Mouse (Mus musculus) stomach, postnatal 0 days (tissue): ENCODE measurements around the gene Mon1a. TPM values are rescaled to one million over a fixed set of nuclear protein-coding genes. Genes with fewer than 3 reads are reported as not detected.

Experiments used
- ATAC-seq: fragments of 200-750 bp; cut with Nextera tagmentation; 2 replicates; pipeline ENCODE4 v1.8.0; 2017; ENCODE audit not compliant: low FRiP score, low TSS enrichment
- DNase-seq: peaks from one replicate; pipeline ENCODE4 v3.0.0-alpha.2; 2016; ENCODE audit warnings: low spot score
- H3K27ac ChIP-seq: fragments of 300-500 bp; sonication (generic); replicated peaks from 2 replicates; pipeline ENCODE4 v1.5.1; 2014; ENCODE audit warnings: mild to moderate bottlenecking, control low read depth
- H3K27me3 ChIP-seq: fragments of 300-500 bp; sonication (generic); 2 replicates; pipeline ENCODE4 v1.6.1; 2014; ENCODE audit warnings: low read length; ENCODE audit not compliant: control insufficient read depth, insufficient read depth
- H3K36me3 ChIP-seq: fragments of 300-500 bp; sonication (generic); 2 replicates; pipeline ENCODE4 v1.6.1; 2014; ENCODE audit warnings: low read length, mixed read lengths; ENCODE audit not compliant: control insufficient read depth, insufficient read depth
- H3K4me1 ChIP-seq: fragments of 300-500 bp; sonication (generic); replicated peaks from 2 replicates; pipeline ENCODE4 v1.6.1; 2014; ENCODE audit warnings: antibody characterized with exemption; ENCODE audit not compliant: control insufficient read depth, insufficient read depth
- H3K4me2 ChIP-seq: fragments of 300-500 bp; sonication (generic); replicated peaks from 2 replicates; pipeline ENCODE4 v1.6.1; 2014; ENCODE audit warnings: low read depth, mild to moderate bottlenecking, control low read depth, moderate library complexity
- H3K4me3 ChIP-seq: fragments of 300-500 bp; sonication (generic); 2 replicates; pipeline ENCODE4 v1.5.1; 2014; ENCODE audit warnings: low read depth, low read length, control low read depth
- H3K9ac ChIP-seq: fragments of 300-500 bp; sonication (generic); 2 replicates; pipeline ENCODE4 v1.6.1; 2014; ENCODE audit warnings: mild to moderate bottlenecking, low read length, control low read depth, mixed read lengths
- H3K9me3 ChIP-seq: fragments of 300-500 bp; sonication (generic); 2 replicates; pipeline ENCODE4 v1.6.1; 2016; ENCODE audit warnings: low read length; ENCODE audit not compliant: control insufficient read depth
- CTCF ChIP-seq: IDR thresholded peaks from 2 replicates; pipeline ENCODE4 v1.5.1; 2016; ENCODE audit warnings: antibody characterized with exemption, low read depth, mild to moderate bottlenecking, moderate library complexity
- EP300 ChIP-seq: optimal IDR thresholded peaks from 2 replicates; pipeline ENCODE3; 2016; ENCODE audit warnings: antibody characterized with exemption
- WGBS: fragments of 180-500 bp; shearing (Covaris S2); extraction: QIAGEN DNeasy Blood & Tissue Kit; methylation state at CpG from one replicate; pipeline ENCODE4 v1.1.7; 2014; 5-methylcytosine and 5-hydroxymethylcytosine counted together
- polyA plus RNA-seq: library from polyadenylated mRNA; unstranded; fragments of >200 nt; fragmentation: Nextera tagmentation; extraction: Ambion mirVana; gene quantifications from 2 replicates; pipeline ENCODE4 v1.2.1, GENCODE M21; 2015

The Mon1a gene
- polyA plus RNA-seq, 1 experiment from 2014 or later = 22.9 TPM

DNA sequence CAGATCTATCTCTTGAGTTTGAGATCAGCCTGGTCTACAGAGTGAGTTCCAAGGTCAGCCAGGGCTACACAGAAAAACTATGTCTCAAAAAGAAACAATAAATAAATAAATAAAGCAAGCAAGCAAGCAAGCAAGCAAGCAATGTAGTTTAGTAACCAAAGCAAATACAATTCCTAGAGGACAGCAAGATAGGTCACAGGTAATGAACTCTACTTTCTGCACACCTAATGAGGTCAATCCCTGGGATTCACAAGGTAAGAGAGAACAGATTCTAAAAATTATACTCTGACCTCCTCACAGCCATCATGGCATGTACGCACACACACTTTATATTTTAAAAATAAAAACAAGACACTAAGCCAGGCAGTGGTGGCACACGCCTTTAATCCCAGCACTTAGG is 21.9 kb upstream of the Mon1a start:
- H3K36me3 ChIP-seq = no peaks in the 10 kb centered on the region
- no peak overlapping the region for H3K4me3 ChIP-seq
- no peaks in the 10 kb centered on the region for H3K4me1 ChIP-seq
- no peak for TF ChIP-seq CTCF
- TF ChIP-seq EP300 = no peak
- no peaks in the 10 kb centered on the region for H3K9me3 ChIP-seq
- H3K9ac ChIP-seq = no peak overlapping the region
- no peak overlapping the region for H3K27ac ChIP-seq
- H3K4me2 ChIP-seq = no peak overlapping the region
- WGBS = 97% methylated on average over 2 of the region's 2 CpGs
- ATAC-seq (no peak), DNase-seq (no peak)
- no peaks in the 10 kb centered on the region for H3K27me3 ChIP-seq

DNA sequence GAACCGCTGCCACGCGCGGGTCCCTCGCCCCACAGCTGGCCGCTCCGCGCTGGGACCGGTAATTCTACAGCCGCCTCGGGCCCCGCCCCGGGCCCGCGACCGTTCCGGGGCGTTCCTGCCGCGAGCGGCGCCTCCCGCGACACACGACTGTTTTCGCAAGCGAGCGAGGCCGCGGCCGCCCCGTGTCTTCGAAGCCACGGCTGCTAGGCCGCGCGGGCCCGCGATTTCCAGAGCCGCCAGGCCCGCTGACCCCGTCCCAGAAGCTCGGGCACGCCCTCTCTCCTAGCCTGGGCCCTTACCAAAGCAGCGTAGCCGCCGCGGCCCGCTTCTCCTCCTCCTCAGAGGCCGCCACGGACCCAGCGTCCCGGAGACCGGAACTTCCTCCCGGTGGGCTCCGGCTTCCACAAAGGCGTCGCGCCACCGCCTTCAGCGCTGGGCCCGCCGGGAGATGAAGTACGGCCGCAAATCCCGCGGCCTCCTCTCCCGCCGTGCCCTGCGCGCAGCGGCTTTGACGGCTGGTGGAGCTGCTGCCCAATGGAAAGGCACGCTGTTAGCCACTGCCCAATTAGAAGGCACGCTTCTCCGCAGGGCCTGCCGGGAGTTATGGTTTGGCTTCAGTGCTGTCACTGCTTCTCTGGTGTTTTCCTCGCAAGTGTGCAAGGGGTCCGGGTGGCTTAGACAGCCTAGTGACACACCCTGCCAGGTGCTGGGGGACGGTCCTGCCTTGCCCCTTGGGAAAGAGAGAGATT is 15.4 kb upstream of the Mon1a start:
- under 1% methylated on average over 71 of the region's 80 CpGs for WGBS
- ATAC-seq (peak; percentile 99), DNase-seq (peak; percentile 95)
- H3K27ac ChIP-seq = peak overlapping the region; percentile 99
- no peaks in the 10 kb centered on the region for H3K36me3 ChIP-seq
- no peaks in the 10 kb centered on the region for H3K9me3 ChIP-seq
- H3K4me2 ChIP-seq = peak overlapping the region; percentile 94
- peak overlapping the region; percentile 97 for H3K9ac ChIP-seq
- H3K4me3 ChIP-seq = peak overlapping the region; percentile 92
- TF ChIP-seq EP300 (no peak), CTCF (peak; percentile 22; the same call in 1 of the 2 replicates)
- H3K4me1 ChIP-seq = peaks cover 2% of the 10 kb centered on the region; the same call in 1 of the 2 replicates
- H3K27me3 ChIP-seq = no peaks in the 10 kb centered on the region

DNA sequence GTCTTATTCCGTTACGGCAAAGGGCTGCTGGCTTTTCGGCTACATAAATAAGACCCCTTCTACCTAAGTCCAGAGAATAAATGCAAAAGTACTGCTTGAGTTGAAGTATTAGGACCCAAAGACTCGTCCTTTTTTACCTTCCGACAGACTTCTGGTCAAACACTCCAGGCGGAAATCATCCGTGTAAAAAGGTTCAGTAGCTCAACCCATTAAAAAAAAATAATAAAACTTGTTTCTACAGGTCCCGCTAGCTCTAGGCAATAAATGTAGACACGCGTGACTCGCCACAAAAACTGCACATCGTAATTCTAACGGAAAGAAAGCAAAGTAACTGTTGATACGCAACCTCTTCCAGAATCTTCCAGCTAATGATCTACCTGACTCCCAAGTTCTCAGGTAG is 14.8 kb upstream of the Mon1a start, which contains the start of gene Rbm6:
Gene Rbm6 (minus strand): TSS at position 101 of the 400 bp plus-strand sequence.
- H3K9ac ChIP-seq = peak within 1 kb of the TSS; percentile 97
- H3K27ac ChIP-seq = peak within 1 kb of the TSS; percentile 99
- no peaks in the 10 kb centered on the region for H3K27me3 ChIP-seq
- H3K4me3 ChIP-seq = peak within 1 kb of the TSS; percentile 92
- H3K4me2 ChIP-seq = peak within 1 kb of the TSS; percentile 94
- ATAC-seq (no peak), DNase-seq (no peak)
- H3K4me1 ChIP-seq = peaks cover 2% of the 10 kb centered on the region; the same call in 1 of the 2 replicates
- 6% methylated on average over 14 of the region's 14 CpGs for WGBS
- H3K36me3 ChIP-seq = no peaks in the 10 kb centered on the region
- TF ChIP-seq CTCF = no peak
- no peak for TF ChIP-seq EP300
- no peaks in the 10 kb centered on the region for H3K9me3 ChIP-seq

DNA sequence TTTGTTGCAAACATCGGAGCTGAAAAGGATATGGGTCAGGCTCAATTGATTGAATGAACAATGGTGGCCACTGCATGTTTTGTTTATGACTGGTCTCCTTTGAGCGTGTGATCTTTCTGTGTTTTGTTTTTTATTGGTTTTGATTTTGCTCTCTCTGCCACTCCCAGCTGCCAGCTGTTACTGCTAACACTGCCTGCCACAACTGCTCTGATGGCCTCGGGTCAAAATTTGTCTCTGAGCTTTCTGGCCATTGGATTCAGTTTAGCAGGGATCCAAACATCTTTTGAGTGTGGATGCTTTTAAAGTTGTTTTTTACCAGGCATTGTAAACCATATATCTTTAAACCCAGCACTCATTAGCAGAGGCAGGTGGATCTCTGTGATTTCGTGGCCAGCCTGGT is 7.5 kb upstream of the Mon1a start:
- TF ChIP-seq CTCF (no peak), EP300 (no peak)
- DNase-seq = no peak
- 63% methylated on average over 4 of the region's 4 CpGs for WGBS
- Histone ChIP-seq H3K9ac (no peak overlapping the region), H3K4me2 (no peak overlapping the region), H3K4me3 (no peak overlapping the region), H3K36me3 (no peaks in the 10 kb centered on the region), H3K27me3 (no peaks in the 10 kb centered on the region), H3K9me3 (no peaks in the 10 kb centered on the region), H3K4me1 (no peaks in the 10 kb centered on the region), H3K27ac (no peak overlapping the region)
- ATAC-seq = no peak

DNA sequence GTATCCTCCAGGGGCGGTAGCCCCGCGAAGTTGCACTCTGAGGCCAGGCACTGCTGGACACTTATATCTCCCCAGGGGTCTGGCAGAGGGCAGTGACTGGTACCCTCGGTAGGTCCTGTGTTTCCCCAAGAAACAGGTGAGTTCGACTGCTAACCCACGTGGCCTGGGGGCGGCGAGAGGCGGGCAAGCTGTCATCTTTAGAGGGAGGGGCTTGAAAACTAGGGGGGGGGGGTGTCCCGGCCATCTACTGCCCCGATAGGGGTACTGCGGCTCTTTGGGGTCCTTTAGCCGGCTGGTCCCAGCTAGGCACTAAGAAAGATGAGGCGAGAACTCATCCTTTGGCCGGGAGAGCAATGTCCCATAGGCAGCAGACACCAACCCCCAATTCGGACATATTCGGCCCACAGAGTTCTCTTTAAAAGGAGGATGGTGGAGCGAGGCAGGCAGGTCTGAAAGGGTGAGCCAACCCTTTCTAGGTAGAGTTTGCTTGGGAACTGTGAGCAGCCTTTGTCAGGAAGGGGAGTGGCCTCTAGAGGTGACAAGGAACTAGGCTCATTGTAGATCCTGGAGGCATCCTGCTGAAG is 408 bp downstream of the Mon1a start:
- WGBS = under 1% methylated on average over 18 of the region's 18 CpGs
- H3K9ac ChIP-seq = peak overlapping the region; percentile 76
- H3K27ac ChIP-seq = peak overlapping the region; percentile 87
- H3K4me2 ChIP-seq = peak overlapping the region; percentile 78
- DNase-seq = peak; percentile 67
- no peaks in the 10 kb centered on the region for H3K9me3 ChIP-seq
- no peaks in the 10 kb centered on the region for H3K27me3 ChIP-seq
- TF ChIP-seq CTCF = peak; percentile 16; the same call in 1 of the 2 replicates
- TF ChIP-seq EP300 = no peak
- ATAC-seq = peak; percentile 63
- H3K4me1 ChIP-seq = peaks cover 4% of the 10 kb centered on the region; the same call in 1 of the 2 replicates
- H3K4me3 ChIP-seq = peak overlapping the region; percentile 75
- H3K36me3 ChIP-seq = no peaks in the 10 kb centered on the region

DNA sequence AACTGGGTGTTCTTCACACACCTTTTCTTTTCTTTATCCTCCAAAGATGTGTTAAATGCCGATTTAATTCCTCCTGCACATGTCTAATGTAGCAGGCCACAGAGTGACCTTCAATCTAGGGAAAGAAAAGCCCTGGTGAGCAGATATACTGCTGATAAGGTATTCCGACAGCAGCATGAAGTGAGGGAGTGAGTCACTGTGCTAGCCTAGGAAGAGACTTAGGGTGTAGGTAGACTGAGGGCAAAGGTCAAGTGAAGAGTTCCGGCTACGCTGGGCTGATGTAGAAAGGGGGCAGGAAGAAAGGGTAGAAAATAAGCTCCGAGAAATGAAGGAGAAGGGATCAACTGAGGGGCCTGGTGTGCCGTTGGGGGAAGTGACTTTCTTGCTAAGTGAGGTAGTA is 2.3 kb downstream of the Mon1a start:
- Histone ChIP-seq H3K9ac (no peak overlapping the region), H3K4me3 (no peak overlapping the region)

More for the DNA sequence above, 2.3 kb downstream of the Mon1a start:
- no peak for TF ChIP-seq EP300
- no peak for TF ChIP-seq CTCF
- WGBS = 60% methylated on average over 6 of the region's 6 CpGs
- H3K27me3 ChIP-seq = no peaks in the 10 kb centered on the region
- H3K36me3 ChIP-seq = no peaks in the 10 kb centered on the region
- peak; percentile 61 for ATAC-seq
- H3K4me1 ChIP-seq = peaks cover 4% of the 10 kb centered on the region; the same call in 1 of the 2 replicates
- H3K9me3 ChIP-seq = no peaks in the 10 kb centered on the region
- peak; percentile 38 for DNase-seq
- peak overlapping the region; percentile 14; the same call in 1 of the 2 replicates for H3K4me2 ChIP-seq
- peak overlapping the region; percentile 84 for H3K27ac ChIP-seq
